Mouse (Mus musculus): ENCODE data around the gene Numb. TPM values are rescaled to one million over a fixed set of nuclear protein-coding genes. Genes with fewer than 3 reads are reported as not detected.

Numb gene
- polyA plus RNA-seq, 1 experiment from 2014 or later = 15.9 TPM

DNA sequence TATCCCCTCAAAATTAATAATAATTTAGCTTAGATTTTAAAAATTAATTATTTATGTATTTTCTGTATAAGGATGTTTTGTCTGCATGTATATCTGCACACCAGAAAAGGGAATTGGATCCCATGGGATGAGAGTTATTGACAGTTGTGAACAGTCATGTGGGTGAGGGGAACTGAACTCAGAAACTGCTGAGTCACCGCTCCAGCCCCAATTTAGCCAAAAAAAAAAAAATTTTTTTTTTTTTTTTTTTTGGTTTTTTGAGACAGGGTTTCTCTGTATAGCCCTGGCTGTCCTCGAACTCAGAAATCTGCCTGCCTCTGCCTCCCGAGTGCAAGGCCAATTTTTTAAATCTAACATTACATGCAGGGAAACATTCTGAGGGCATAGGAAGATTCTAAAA, 109.8 kb downstream of the Numb start:
- Histone ChIP-seq H3K4me3 (replicated peaks) (no peak overlapping the region), H3K27ac (replicated peaks) (no peak overlapping the region), H3K27me3 (no peaks in the 10 kb centered on the region), H3K36me3 (replicated peaks) (peaks cover 13% of the 10 kb centered on the region), H3K4me1 (replicated peaks) (no peaks in the 10 kb centered on the region), H3K9me3 (replicated peaks) (no peaks in the 10 kb centered on the region), H3K4me2 (no peak overlapping the region), H3K9ac (no peak overlapping the region)
- ATAC-seq (ENCODE audit: insufficient read depth) = no peak
- WGBS (ENCODE audit: insufficient replicate concordance) = 54% methylated on average over 3 of the region's 3 CpGs

DNA sequence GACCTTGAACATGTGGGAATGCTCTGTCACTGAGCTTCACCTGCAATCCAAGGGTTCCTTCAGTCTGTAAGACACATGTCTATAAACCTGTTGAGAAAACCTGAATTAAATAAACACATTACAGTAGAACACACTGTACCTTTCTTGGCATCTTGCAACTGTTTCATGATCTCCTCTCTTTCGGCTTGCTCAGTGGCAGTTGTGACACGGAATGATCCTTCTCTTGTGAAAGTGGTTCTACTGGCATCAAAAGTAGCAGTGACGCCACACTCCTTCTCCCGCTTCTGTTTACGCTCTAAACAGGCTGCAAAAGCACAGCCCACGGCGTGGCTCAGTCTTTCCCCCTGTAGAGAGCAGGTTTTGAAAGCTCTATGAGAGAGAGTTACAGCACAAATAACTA, 118.1 kb downstream of the Numb start:
- Histone ChIP-seq H3K27me3 (no peaks in the 10 kb centered on the region), H3K27ac (replicated peaks) (no peak overlapping the region), H3K4me2 (no peak overlapping the region), H3K9me3 (replicated peaks) (no peaks in the 10 kb centered on the region), H3K4me1 (replicated peaks) (no peaks in the 10 kb centered on the region), H3K4me3 (replicated peaks) (no peak overlapping the region), H3K9ac (no peak overlapping the region), H3K36me3 (replicated peaks) (peaks cover 81% of the 10 kb centered on the region)
- no peak for ATAC-seq (ENCODE audit: insufficient read depth)
- 79% methylated on average over 7 of the region's 7 CpGs for WGBS (ENCODE audit: insufficient replicate concordance)

DNA sequence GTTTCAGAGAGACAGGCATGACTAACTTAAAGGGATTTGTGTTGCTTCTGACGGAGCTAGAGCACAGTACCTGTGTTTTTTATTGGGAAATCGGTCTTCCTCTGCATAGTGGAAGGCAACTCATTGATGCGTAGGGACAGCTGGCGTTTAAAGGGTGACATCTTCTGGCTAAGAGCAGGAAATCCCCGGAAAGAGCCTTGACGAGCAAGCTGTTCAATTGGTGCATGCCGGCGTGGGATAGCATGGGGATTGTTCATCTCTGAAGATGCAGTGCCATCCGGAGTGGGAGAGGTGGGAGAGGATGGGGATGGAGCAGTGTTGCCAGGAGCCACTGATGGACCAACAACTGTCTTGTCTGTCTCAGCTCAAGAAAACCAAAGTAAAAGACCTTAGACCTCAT, 120.8 kb downstream of the Numb start:
- Histone ChIP-seq H3K4me2 (no peak overlapping the region), H3K27ac (replicated peaks) (no peak overlapping the region), H3K4me1 (replicated peaks) (no peaks in the 10 kb centered on the region), H3K9me3 (replicated peaks) (no peaks in the 10 kb centered on the region), H3K27me3 (no peaks in the 10 kb centered on the region), H3K4me3 (replicated peaks) (no peak overlapping the region), H3K36me3 (replicated peaks) (peaks cover 73% of the 10 kb centered on the region), H3K9ac (no peak overlapping the region)
- WGBS (ENCODE audit: insufficient replicate concordance) = 71% methylated on average over 9 of the region's 9 CpGs
- no peak for ATAC-seq (ENCODE audit: insufficient read depth)

DNA sequence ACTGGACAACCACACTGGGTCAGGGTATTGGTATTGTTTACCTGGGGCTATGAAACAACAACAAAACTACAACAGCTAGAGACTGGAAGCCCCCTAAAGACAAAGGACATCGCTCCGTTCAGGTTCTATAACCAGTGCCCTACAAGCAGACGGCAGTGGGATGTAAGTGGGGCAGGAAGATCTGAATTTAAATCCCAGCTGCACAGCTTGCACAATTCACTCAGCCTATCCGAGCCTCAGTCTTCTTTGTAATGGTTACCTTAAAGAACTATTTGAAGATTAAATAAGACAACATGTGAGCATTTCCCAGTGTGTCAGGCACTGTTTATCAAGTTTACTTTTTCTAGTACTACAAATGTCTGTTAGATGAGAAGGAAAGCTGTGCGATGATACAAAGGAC, 123.4 kb downstream of the Numb start:
- no peak for ATAC-seq (ENCODE audit: insufficient read depth)
- no peaks in the 10 kb centered on the region; the same call in 1 of the 2 replicates for H3K4me1 ChIP-seq (replicated peaks)
- H3K9me3 ChIP-seq (replicated peaks) = no peaks in the 10 kb centered on the region
- no peak overlapping the region for H3K9ac ChIP-seq
- 77% methylated on average over 5 of the region's 5 CpGs for WGBS (ENCODE audit: insufficient replicate concordance)
- H3K4me2 ChIP-seq = no peak overlapping the region
- peaks cover 62% of the 10 kb centered on the region for H3K36me3 ChIP-seq (replicated peaks)
- no peaks in the 10 kb centered on the region for H3K27me3 ChIP-seq
- no peak overlapping the region for H3K4me3 ChIP-seq (replicated peaks)
- H3K27ac ChIP-seq (replicated peaks) = no peak overlapping the region

DNA sequence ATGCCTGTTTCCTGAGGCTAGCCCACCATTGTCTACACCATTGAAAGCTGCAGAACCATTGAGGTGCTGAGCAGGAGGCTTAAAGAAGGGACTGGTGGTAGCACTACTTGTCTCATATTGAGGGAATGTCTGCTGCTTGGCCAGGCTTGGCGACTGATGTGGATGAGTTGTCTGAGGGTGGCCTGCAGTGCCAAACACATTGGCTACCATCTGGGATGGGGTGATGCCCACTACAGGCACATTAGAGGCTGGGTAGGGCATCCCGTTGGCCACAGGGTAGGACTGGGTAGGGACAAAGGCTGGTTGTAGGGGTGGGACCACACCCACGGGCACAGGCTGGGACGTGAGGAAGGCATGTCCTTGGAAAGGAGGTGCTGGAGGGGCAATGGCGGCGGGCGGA, 126.1 kb downstream of the Numb start:
- H3K9me3 ChIP-seq (replicated peaks) = no peaks in the 10 kb centered on the region
- no peak overlapping the region for H3K9ac ChIP-seq
- no peak overlapping the region for H3K4me3 ChIP-seq (replicated peaks)
- H3K27ac ChIP-seq (replicated peaks) = no peak overlapping the region
- no peaks in the 10 kb centered on the region; the same call in 1 of the 2 replicates for H3K4me1 ChIP-seq (replicated peaks)
- 78% methylated on average over 7 of the region's 7 CpGs for WGBS (ENCODE audit: insufficient replicate concordance)
- no peak for ATAC-seq (ENCODE audit: insufficient read depth)
- H3K27me3 ChIP-seq = no peaks in the 10 kb centered on the region
- H3K4me2 ChIP-seq = no peak overlapping the region
- H3K36me3 ChIP-seq (replicated peaks) = peaks cover 53% of the 10 kb centered on the region

DNA sequence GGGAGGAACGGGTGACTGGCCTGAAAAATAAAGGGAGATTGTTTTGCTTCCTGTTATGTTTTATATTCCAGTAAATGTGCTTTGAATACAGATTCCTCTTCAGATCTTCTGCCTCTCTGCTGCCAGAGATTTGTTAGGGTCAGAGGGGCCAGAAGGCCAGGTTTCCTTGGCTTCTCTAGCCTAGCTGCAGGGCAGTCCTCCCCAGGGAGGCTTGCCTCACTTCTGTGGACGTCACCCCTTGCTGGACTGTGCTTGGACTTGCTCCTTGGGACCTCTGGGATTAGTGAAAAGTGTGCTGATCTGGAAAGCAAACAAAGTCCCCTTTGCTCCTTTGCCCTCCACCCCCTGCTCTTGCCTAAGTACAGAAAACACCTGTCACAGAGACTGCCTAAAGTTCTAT, 126.7 kb downstream of the Numb start:
- H3K4me2 ChIP-seq = no peak overlapping the region
- peaks cover 48% of the 10 kb centered on the region for H3K36me3 ChIP-seq (replicated peaks)
- H3K27me3 ChIP-seq = no peaks in the 10 kb centered on the region
- WGBS (ENCODE audit: insufficient replicate concordance) = 61% methylated on average over 2 of the region's 2 CpGs
- no peak overlapping the region for H3K4me3 ChIP-seq (replicated peaks)
- no peak overlapping the region for H3K9ac ChIP-seq
- H3K4me1 ChIP-seq (replicated peaks) = no peaks in the 10 kb centered on the region; the same call in 1 of the 2 replicates
- no peak for ATAC-seq (ENCODE audit: insufficient read depth)
- no peak overlapping the region for H3K27ac ChIP-seq (replicated peaks)
- no peaks in the 10 kb centered on the region for H3K9me3 ChIP-seq (replicated peaks)

DNA sequence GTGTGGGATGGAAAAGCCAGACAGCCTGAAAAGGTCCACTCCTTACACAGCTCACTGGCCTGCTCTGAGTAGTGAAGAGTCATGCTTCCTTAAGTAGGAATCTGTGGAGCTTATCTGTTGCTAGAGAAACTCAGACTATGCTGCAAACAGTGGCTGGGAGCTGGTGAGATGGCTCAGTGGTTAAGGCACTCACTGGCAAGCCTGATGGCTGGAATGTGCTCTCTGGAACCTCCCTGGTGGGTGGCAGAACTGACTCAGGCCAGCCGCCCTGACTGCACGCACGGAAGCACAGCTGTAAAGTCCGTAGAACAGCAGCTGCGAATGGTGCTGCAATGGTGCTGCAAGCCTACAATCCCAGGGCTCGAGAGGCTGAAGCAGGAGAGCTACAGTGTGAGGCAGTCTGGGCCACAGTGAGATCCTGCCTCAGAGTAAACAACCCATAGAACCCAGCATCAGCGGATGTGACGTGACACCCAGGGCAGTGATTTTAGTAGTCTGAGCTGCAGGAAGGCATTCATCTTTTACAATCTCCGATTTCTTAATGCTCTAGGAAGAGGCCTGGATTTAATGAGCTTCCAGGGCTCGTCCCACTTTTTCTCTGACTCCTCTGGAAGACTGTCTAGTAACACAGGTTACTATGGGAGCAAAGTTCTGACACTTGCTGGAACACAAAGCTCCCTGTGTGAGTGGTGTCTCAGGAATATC, 128.9 kb downstream of the Numb start:
- H3K27me3 ChIP-seq = no peaks in the 10 kb centered on the region
- H3K9ac ChIP-seq = no peak overlapping the region
- no peaks in the 10 kb centered on the region for H3K9me3 ChIP-seq (replicated peaks)
- 71% methylated on average over 10 of the region's 10 CpGs for WGBS (ENCODE audit: insufficient replicate concordance)
- no peak overlapping the region for H3K4me3 ChIP-seq (replicated peaks)
- peaks cover 29% of the 10 kb centered on the region for H3K36me3 ChIP-seq (replicated peaks)
- no peak for ATAC-seq (ENCODE audit: insufficient read depth)
- H3K27ac ChIP-seq (replicated peaks) = no peak overlapping the region
- H3K4me1 ChIP-seq (replicated peaks) = no peaks in the 10 kb centered on the region; the same call in 1 of the 2 replicates
- H3K4me2 ChIP-seq = no peak overlapping the region

DNA sequence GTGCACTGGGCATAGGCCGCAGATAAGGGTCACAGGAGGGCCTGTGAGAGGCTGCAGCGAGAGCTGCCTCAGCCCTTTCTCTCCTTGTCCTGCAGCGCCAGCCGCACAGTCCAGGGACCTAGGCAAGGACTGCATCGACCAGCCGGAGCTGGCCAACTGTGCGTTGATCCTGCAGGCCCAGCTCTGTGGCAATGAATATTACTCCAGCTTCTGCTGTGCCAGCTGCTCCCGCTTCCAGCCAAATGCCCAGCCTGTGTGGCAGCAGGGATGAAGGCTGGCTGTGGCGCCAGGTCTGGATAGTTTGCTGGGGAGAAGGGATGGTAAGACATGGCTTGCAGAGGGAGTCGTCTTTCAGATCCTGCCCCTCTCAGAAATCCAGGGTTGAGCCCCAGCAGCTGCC, 130.0 kb downstream of the Numb start:
- Histone ChIP-seq H3K9ac (no peak overlapping the region), H3K4me3 (replicated peaks) (no peak overlapping the region), H3K27ac (replicated peaks) (no peak overlapping the region), H3K4me2 (no peak overlapping the region), H3K4me1 (replicated peaks) (no peaks in the 10 kb centered on the region; the same call in 1 of the 2 replicates), H3K36me3 (replicated peaks) (peaks cover 23% of the 10 kb centered on the region), H3K27me3 (no peaks in the 10 kb centered on the region; the same call in 1 of the 2 replicates), H3K9me3 (replicated peaks) (no peaks in the 10 kb centered on the region)
- no peak for ATAC-seq (ENCODE audit: insufficient read depth)
- 70% methylated on average over 10 of the region's 10 CpGs for WGBS (ENCODE audit: insufficient replicate concordance)

DNA sequence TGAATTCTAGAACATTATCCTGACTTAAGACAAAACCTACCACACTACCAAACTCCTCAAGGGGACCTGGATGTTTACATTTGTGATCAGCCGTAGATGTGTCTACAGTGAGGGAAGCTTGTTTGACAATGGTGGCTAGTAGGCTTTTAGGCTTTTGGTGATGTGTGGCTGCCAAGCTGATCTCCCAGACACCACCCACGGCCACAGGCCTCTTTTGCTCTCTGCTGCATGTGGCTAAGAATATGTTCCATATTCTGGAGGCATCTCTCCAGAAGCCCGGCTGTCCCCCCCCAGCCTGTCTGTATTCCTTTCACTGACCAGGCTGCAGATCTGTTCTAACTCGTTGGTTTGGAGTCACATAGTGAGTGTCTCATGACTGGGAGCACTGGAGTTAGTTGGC, 131.0 kb downstream of the Numb start:
- H3K4me1 ChIP-seq (replicated peaks) = no peaks in the 10 kb centered on the region; the same call in 1 of the 2 replicates
- H3K27me3 ChIP-seq = no peaks in the 10 kb centered on the region; the same call in 1 of the 2 replicates
- ATAC-seq (ENCODE audit: insufficient read depth) = no peak
- H3K9me3 ChIP-seq (replicated peaks) = no peaks in the 10 kb centered on the region
- no peak overlapping the region for H3K4me2 ChIP-seq
- 56% methylated on average over 4 of the region's 4 CpGs for WGBS (ENCODE audit: insufficient replicate concordance)
- no peak overlapping the region for H3K27ac ChIP-seq (replicated peaks)
- H3K9ac ChIP-seq = no peak overlapping the region
- H3K4me3 ChIP-seq (replicated peaks) = no peak overlapping the region
- peaks cover 20% of the 10 kb centered on the region for H3K36me3 ChIP-seq (replicated peaks)

DNA sequence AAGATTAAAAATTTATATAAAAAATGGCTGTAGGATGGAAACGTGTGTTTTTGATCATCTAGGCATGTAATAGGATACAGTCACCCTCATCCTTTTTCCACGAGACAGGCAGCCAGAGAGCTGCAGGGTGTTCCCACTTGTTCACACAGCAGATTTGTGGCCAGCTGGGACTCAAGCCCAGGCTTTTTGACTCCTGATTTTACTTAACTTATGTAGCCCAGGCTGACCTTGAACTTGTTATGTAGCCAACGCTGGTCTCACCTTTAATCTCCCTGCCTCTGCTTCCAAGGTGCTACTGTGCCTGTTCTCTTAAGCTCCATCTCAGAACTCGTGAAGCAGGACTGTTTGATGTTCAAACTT, 132.0 kb downstream of the Numb start:
- ATAC-seq (ENCODE audit: insufficient read depth) = no peak
- H3K36me3 ChIP-seq (replicated peaks) = peaks cover 10% of the 10 kb centered on the region
- 52% methylated on average over 4 of the region's 4 CpGs for WGBS (ENCODE audit: insufficient replicate concordance)
- H3K4me2 ChIP-seq = no peak overlapping the region
- H3K9ac ChIP-seq = no peak overlapping the region
- no peak overlapping the region for H3K4me3 ChIP-seq (replicated peaks)
- no peaks in the 10 kb centered on the region; the same call in 1 of the 2 replicates for H3K27me3 ChIP-seq
- no peaks in the 10 kb centered on the region for H3K9me3 ChIP-seq (replicated peaks)
- no peaks in the 10 kb centered on the region for H3K4me1 ChIP-seq (replicated peaks)
- H3K27ac ChIP-seq (replicated peaks) = no peak overlapping the region

DNA sequence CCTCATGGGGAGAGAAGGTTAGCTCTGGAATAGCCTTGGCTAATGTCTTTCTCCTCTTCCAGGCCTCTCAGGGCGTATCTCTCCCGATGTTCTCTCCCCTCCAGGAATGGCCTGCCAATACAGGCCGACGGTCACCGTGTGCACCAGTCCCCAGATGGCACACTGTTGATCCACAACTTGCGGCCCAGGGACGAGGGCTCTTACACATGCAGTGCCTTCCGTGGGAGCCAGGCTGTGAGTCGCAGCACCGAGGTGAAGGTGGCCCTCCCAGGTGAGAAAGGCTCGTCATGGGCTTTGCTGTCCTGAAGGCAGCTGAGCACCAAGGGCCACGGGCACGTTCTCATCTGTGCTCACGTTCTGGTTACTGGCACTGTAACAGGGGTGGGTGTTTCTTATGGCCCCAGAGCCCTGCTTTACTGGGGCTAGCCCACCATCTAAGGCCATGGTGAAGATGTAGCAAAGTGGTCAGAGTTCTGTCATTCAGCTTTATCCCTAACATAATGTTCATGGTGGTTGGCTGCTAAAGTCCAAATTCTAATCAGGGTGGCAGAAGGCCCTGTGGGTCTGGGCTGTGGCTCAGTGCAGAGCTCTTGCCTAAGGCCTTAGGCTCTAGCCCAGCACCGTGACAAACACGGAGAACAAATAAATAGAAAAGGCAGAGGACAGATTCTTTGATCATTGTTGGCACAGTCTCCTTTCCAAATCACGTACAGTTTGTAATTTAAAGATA, 132.5 kb downstream of the Numb start:
- Histone ChIP-seq H3K9me3 (replicated peaks) (no peaks in the 10 kb centered on the region), H3K27me3 (no peaks in the 10 kb centered on the region; the same call in 1 of the 2 replicates), H3K9ac (no peak overlapping the region), H3K4me2 (no peak overlapping the region), H3K4me3 (replicated peaks) (no peak overlapping the region), H3K4me1 (replicated peaks) (no peaks in the 10 kb centered on the region), H3K36me3 (replicated peaks) (peaks cover 9% of the 10 kb centered on the region), H3K27ac (replicated peaks) (no peak overlapping the region)
- WGBS (ENCODE audit: insufficient replicate concordance) = 75% methylated on average over 17 of the region's 17 CpGs
- no peak for ATAC-seq (ENCODE audit: insufficient read depth)
